Mouse (Mus musculus) C2C12 (cell line): Measurements from ENCODE around the gene Fgf15.

Experiments
- CTCF ChIP-seq: IDR thresholded peaks from one replicate; pipeline ENCODE4 v1.5.1; 2011; ENCODE audit not compliant: control insufficient read depth, insufficient read depth, insufficient read length
- MAX ChIP-seq: IDR thresholded peaks from one replicate; pipeline ENCODE4 v1.6.1; 2011; ENCODE audit warnings: mild to moderate bottlenecking, control low read depth
- USF1 ChIP-seq: IDR thresholded peaks from one replicate; pipeline ENCODE4 v1.6.1; 2011; ENCODE audit warnings: low read depth, mild to moderate bottlenecking, control low read depth, moderate library complexity

DNA sequence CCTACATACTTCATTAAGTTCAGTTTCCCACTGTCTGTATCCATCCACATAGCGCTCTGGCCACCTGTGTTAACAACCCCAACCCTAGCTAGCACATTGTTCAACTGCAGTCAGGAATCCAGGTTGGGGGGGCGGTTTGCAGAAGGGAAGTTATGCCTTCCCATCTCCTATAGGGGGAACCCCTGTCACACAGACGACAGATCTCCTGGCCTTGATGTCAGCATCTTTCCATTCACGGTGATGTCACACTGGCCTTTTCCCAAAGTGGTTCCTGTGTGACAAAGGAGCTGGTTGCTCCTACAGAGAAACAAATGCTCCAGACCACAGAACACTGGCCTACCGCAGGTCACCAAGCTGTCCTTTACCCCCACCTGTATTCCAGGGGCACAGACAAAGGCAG, 39.2 kb downstream of the Fgf15 start:
- TF ChIP-seq CTCF (no peak), USF1 (no peak), MAX (no peak)
